Mouse (Mus musculus): ENCODE measurements around the gene Prkd3. TPM values are rescaled to one million over a fixed set of nuclear protein-coding genes. Genes with fewer than 3 reads are reported as not detected.
A peak's percentile ranks its signal among the peaks of the same experiment; 100 is the strongest.

The Prkd3 gene
- 46.2 TPM for polyA plus RNA-seq (2021)

DNA sequence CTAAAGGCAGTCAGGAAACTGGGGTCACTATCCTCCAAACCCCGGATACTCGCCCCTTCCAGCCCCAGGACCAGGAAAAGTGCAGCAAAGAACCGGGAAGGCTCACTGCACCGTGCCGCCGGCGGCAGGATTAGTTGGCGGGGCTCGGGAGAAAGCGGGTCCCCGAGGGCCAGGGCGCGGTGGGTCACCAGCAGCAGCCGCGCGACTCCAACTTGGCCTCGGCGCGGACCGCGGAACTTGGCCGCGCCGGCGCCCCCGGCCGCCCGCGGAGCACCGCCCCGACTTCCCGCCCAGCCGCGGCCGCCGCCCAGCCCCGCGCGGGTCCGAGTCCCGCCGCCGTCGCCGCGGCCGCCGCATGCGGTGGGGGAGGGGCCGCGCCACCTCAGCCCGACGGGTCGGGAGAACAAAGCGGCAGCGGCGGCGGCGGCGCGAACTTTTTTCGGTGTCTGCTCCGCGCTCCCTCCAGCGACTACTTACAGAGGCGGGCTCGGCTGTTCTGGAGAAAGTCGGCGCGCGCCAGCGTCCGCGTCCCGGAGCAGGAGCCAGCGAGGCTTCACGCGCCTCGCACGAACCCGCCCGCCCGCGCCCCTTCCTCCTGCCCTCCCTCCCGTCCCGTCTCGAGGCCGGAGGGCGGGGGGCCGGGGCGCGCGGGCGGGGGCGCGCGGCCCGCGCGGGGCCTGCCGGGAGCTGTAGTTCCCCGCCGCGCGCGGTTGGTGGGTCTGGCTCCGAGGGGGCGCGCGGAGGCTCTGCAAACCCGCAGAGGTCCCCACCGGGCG lies at the start of gene Prkd3:
Gene Prkd3 (minus strand): TSS at position 609 of the 776 bp plus-strand sequence.
- DNase-seq (ENCODE audit: low read depth, low spot score), result no peak
- CTCF ChIA-PET, result no interaction called here
- in situ Hi-C loops (cut with MboI; ENCODE audit: low pct_unique_long_range_greater_than_20kb), result no loop called here
- POLR2A ChIA-PET, result interaction anchor here (0.7 kb wide), 1 partner anchor 35 kb away, joined by 4 read pairs; no protein-coding TSS in a partner anchor
- no peak for TF ChIP-seq CTCF (IDR thresholded peaks at IDR 0.05)
- no peaks in the 10 kb centered on the region for H3K27me3 ChIP-seq
- peak; percentile 88 for ATAC-seq

DNA sequence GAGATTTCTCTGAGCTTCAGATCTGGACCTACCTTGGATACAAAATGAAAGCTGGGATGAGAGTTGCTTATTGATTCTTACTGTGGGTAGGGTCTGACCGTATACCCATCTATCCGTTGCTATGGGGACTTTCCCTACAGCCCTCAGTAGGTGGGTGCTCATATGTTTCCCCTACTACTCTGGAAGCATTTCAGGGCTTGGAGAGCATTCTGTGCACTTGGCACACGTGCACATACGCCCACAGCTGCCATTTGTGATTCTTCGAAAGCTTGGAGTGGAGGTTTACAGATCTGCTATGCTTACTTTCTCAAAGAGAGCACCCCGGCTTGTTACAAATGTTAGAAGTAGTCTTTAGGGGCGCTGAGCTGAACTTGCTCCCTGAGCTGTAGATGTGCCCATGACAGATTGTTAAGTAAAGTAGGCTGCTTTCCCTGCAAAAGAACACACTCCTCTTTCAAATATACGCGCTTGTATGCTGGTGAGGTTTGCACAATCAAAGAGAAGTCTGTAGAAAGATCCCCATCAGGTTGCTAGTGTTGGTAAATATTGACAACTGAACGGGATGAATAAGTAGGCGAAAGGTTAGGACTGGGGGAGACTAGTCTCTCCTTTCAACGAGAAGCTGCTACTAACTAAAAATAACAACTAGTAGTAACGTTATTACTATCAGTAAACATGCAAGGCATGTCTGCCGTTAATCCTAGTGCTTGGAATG lies 49.3 kb upstream of the Prkd3 start:
- H3K27me3 ChIP-seq, result no peaks in the 10 kb centered on the region
- no peak for TF ChIP-seq CTCF (IDR thresholded peaks at IDR 0.05)
- ATAC-seq (no peak), DNase-seq (ENCODE audit: low read depth, low spot score) (no peak)
- ChIA-PET POLR2A (no interaction called here), CTCF (interaction anchor here (1.0 to 1.6 kb wide), 2 partner anchors 14 to 174 kb away, joined by 3 read pairs; no protein-coding TSS in a partner anchor)
- in situ Hi-C loops (cut with MboI; ENCODE audit: low pct_unique_long_range_greater_than_20kb), result no loop called here

DNA sequence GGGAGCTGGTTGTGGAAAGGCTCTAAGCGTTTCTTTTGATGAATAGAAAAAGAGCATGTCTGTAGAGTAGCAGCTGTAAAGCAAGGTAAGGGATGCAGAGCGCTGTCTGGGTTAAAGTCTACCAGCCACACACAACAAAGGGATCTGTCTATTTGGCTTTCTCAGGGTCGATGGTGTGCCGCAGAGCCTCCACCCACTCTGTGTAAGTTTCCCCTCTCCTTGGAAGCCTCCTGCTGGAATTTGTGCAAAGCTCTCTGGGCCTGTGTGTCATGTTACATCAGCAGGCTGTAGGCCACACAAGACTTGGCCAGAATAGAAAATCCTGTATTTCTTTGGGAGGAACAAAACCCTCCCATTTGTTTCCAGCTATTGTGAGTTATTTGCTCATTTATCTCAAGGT lies 48.4 kb upstream of the Prkd3 start:
- DNase-seq (ENCODE audit: low read depth, low spot score) (no peak), ATAC-seq (no peak)
- in situ Hi-C loops (cut with MboI; ENCODE audit: low pct_unique_long_range_greater_than_20kb), result no loop called here
- POLR2A ChIA-PET, result no interaction called here
- no peak for TF ChIP-seq CTCF (IDR thresholded peaks at IDR 0.05)
- H3K27me3 ChIP-seq, result no peaks in the 10 kb centered on the region
- CTCF ChIA-PET, result interaction anchor here (1.6 kb wide), 1 partner anchor 13 kb away, joined by 3 read pairs; no protein-coding TSS in a partner anchor

DNA sequence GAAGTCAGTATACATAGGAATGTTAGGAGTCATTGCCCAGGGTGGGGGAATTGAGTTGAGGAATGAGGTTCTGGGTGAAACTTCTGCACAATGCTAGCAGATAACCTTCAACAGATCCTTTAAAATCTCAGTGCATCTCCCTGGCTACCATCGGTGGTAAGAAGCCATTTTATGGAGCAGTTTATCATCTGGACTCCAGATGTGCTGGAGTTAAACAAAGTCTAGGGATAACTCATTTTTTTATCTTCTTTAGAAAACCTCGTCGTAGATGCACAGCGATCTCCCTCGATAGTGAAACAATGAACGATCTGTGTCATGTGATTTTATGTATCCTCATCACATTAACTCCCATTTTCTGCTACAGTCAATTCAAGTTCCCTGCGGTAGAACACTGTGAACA lies 48.0 kb upstream of the Prkd3 start:
- no peak for ATAC-seq
- POLR2A ChIA-PET, result no interaction called here
- DNase-seq (ENCODE audit: low read depth, low spot score), result no peak
- in situ Hi-C loops (cut with MboI; ENCODE audit: low pct_unique_long_range_greater_than_20kb), result no loop called here
- CTCF ChIA-PET, result interaction anchor here (1.6 kb wide), 1 partner anchor 13 kb away, joined by 3 read pairs; no protein-coding TSS in a partner anchor
- TF ChIP-seq CTCF (IDR thresholded peaks at IDR 0.05), result no peak
- no peaks in the 10 kb centered on the region for H3K27me3 ChIP-seq

DNA sequence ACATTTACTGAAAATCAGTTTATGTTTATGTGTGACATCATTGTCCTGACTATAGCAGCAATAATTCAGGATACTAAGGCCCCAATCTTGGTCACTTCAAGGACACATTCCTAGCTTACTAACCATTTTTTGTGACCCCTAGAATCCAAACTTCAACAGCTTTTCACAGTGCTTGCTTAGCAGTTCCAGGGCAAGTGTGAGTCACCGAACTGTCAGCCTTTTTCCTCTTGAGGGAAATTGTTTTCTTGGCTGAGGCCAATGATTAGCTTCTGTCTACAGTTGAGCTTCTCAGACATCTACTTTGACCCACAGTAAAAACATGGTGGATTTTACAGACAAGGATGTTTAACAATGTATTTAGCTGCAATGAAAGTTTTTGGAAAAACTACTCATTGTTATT lies 43.6 kb upstream of the Prkd3 start:
- peak; percentile 65 for ATAC-seq
- in situ Hi-C loops (cut with MboI; ENCODE audit: low pct_unique_long_range_greater_than_20kb), result no loop called here
- no peaks in the 10 kb centered on the region for H3K27me3 ChIP-seq
- ChIA-PET POLR2A (interaction anchor here (2.0 kb wide), 1 partner anchor 33 kb away, joined by 5 read pairs; no protein-coding TSS in a partner anchor), CTCF (interaction anchor here (0.9 to 1.0 kb wide), 3 partner anchors 11 to 32 kb away, joined by 3 read pairs; no protein-coding TSS in a partner anchor)
- DNase-seq (ENCODE audit: low read depth, low spot score), result no peak
- no peak for TF ChIP-seq CTCF (IDR thresholded peaks at IDR 0.05)

DNA sequence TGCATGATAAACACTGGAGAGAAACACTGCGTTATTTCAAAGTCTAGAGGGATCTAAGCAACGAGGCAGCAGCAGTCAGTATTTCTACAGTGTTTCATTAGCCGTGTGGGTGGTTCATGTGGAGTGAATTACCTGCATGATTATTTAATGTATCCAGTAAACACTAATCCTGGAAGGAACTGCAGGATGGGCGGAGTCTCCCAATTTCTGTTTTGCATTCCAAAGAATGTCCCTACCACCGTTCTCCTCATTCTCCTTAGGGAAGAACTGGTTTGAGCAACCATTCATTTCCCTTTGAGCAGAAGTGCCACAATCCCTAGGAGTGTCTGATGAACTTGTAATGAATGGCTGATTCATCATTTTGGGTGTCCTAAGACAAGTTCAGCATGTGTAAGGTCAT lies 39.6 kb upstream of the Prkd3 start:
- in situ Hi-C loops (cut with MboI; ENCODE audit: low pct_unique_long_range_greater_than_20kb), result no loop called here
- ChIA-PET CTCF (interaction anchor here (2.5 kb wide), 1 partner anchor 17 kb away, joined by 5 read pairs; no protein-coding TSS in a partner anchor), POLR2A (no interaction called here)
- no peak for TF ChIP-seq CTCF (IDR thresholded peaks at IDR 0.05)
- ATAC-seq (no peak), DNase-seq (ENCODE audit: low read depth, low spot score) (no peak)
- no peaks in the 10 kb centered on the region for H3K27me3 ChIP-seq

DNA sequence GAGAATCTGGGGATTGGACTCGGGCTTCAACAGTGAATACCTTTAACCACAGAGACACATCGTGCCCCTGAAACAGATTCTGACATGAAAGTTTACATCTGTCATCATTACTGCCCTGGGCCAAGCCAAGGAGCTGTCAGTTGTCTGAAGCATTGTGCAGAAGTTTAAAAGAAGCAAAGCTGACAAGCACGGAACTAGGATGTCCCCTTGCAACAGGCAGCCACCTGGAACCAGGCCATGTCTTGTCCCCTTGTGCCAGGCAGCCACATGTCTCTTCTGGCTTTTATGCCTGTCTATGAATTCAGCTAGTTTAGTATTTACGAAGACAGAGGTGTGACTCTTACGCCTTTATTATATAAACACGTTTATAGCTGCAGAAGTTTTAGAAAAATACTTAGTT lies 37.7 kb upstream of the Prkd3 start:
- ChIA-PET POLR2A (no interaction called here), CTCF (interaction anchor here (2.5 kb wide), 1 partner anchor 15 kb away, joined by 5 read pairs; no protein-coding TSS in a partner anchor)
- TF ChIP-seq CTCF (IDR thresholded peaks at IDR 0.05), result no peak
- no peaks in the 10 kb centered on the region for H3K27me3 ChIP-seq
- in situ Hi-C loops (cut with MboI; ENCODE audit: low pct_unique_long_range_greater_than_20kb), result no loop called here
- ATAC-seq (no peak), DNase-seq (ENCODE audit: low read depth, low spot score) (no peak)

DNA sequence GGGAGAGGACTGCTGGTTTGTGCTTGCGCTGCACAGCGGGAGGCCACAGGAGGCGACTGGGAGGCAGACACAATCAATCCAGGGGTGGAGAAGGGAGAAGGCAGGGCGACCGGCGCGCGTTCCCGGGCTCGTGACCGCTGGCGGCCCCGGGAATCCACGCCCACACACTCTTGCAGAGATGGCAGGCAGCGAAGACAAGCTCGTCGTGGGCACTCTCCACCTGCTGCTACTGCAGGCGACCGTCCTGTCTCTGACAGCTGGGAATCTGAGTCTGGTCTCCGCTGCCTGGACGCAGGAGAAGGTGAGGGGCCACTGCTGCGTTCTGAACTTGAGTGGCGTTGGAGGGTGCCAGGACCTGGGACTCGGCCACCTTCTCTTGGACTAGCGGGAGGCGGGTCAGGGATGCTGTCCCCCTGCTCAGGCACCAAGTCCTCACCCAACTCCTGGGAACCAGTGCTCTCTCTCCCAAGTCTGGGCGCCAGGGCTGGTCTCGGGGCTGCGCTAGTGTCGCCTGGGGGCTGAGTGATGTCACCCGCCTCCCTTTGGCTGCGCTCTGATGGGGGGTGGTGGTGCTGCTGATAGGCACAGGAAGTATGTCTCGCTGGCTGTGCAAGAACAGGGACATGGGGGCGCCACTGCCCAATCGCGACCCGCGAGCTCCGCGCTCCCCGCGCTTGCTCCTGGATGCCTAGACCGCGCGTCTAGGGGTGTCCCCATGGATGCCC lies 31.6 kb upstream of the Prkd3 start:
- ChIA-PET POLR2A (no interaction called here), CTCF (interaction anchor here (1.3 to 1.5 kb wide), 2 partner anchors 12 to 35 kb away, joined by 3 to 4 read pairs; no protein-coding TSS in a partner anchor)
- in situ Hi-C loops (cut with MboI; ENCODE audit: low pct_unique_long_range_greater_than_20kb), result no loop called here

DNA sequence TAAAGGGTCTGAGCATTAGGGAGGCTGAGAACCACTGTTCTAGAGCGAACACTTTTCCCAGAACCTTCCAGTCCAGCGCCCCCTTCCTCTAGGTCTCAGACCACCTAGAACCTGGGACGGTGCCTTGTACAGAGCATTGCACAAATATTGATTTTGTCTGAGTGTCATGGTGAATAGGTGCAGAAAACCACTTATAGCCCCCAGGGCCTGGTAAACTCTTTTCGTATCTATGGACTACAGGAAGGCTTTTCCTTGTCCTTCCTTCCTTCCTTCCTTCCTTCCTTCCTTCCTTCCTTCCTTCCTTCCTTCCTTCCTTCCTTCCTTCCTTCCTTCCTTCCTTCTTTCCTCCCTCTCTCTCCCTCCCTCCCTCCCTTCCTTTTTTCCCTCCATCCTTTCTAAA lies 31.0 kb upstream of the Prkd3 start, which contains the start of gene Qpct:
Gene Qpct (plus strand): TSS at position 301 of the 400 bp plus-strand sequence.
- DNase-seq (ENCODE audit: low read depth, low spot score) (no peak), ATAC-seq (no peak)
- in situ Hi-C loops (cut with MboI; ENCODE audit: low pct_unique_long_range_greater_than_20kb), result no loop called here
- CTCF ChIA-PET, result no interaction called here
- TF ChIP-seq CTCF (IDR thresholded peaks at IDR 0.05), result no peak
- no peaks in the 10 kb centered on the region for H3K27me3 ChIP-seq
- POLR2A ChIA-PET, result no interaction called here

More for the DNA sequence above, 31.6 kb upstream of the Prkd3 start:
- ATAC-seq (no peak), DNase-seq (ENCODE audit: low read depth, low spot score) (no peak)
- no peaks in the 10 kb centered on the region for H3K27me3 ChIP-seq
- TF ChIP-seq CTCF (IDR thresholded peaks at IDR 0.05), result no peak

DNA sequence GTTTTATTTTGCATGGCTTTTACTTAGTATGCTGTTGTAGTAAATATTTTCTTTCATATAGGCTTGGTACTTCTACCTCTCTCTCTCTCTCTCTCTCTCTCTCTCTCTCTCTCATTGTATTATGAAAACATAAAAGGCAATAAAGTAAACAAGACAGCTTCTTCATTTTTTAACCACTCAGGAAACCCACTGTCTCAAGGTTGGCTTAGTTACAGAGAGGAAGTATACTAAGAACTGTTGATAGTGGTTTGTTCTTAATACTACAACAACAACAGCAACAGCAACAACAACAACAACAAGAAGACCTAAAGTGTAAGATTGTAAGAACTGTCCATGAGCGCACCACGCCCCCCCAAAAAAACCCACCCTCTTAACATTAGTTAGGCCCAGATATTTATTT lies 23.1 kb upstream of the Prkd3 start:
- ChIA-PET CTCF (interaction anchor here (1.0 to 1.7 kb wide), 2 partner anchors 10 to 16 kb away, joined by 3 to 5 read pairs; no protein-coding TSS in a partner anchor), POLR2A (no interaction called here)
- TF ChIP-seq CTCF (IDR thresholded peaks at IDR 0.05), result no peak
- no peaks in the 10 kb centered on the region for H3K27me3 ChIP-seq
- ATAC-seq, result no peak
- DNase-seq (ENCODE audit: low read depth, low spot score), result no peak
- in situ Hi-C loops (cut with MboI; ENCODE audit: low pct_unique_long_range_greater_than_20kb), result no loop called here

Measured in Patski (cell line).